Mouse (Mus musculus): Measurements from ENCODE around the gene Lrrc45. TPM values are rescaled to one million over a fixed set of nuclear protein-coding genes. Genes with fewer than 3 reads are reported as not detected.

The Lrrc45 gene
- total and polyA plus RNA-seq, 3 experiments = 11.7 to 31.3 (median 20.3) TPM

- dilution Hi-C loops (cut with MboI; ENCODE audit: extremely low pct_ligation_motif_present, extremely low pct_unique_long_range_greater_than_20kb, low sequenced_read_pairs) (no loop called here), in situ Hi-C loops (cut with MboI; ENCODE audit: low pct_ligation_motif_present, low pct_unique_long_range_greater_than_20kb, low sequenced_read_pairs) (loop anchor here (5.0 kb wide), 1 partner anchor 41 kb away; no protein-coding TSS in a partner anchor)
- H3K36me3 ChIP-seq (replicated peaks in 1 of 2; ENCODE audit: control insufficient read depth in 1 of 2, insufficient read depth in 1 of 2, low read length in 1 of 2) = peaks cover 19 to 42% of the 10 kb centered on the region in 2 experiments
- H3K79me2 ChIP-seq (replicated peaks; ENCODE audit: control insufficient read depth, extremely low read depth, insufficient read depth, poor library complexity, severe bottlenecking) = no peaks in the 10 kb centered on the region
- H3K4me1 ChIP-seq (ENCODE audit: control insufficient read depth in 1 of 2, insufficient read depth in 2 of 2) = peaks cover 8 to 11% of the 10 kb centered on the region in 2 experiments
- H3K9me3 ChIP-seq (replicated peaks; ENCODE audit: low read length) = no peaks in the 10 kb centered on the region
- H3K9ac ChIP-seq (ENCODE audit: insufficient read depth, low read depth) = peak overlapping the region; percentile 34
- DNase-seq (ENCODE audit: extremely low read depth) = no peak
- H3K27ac ChIP-seq (ENCODE audit: insufficient read depth, low read depth) = no peak overlapping the region
- peak overlapping the region; percentile 67 to 93 (median 76) for H3K4me3 ChIP-seq (replicated peaks in 1 of 3; ENCODE audit: low read depth in 2 of 3, low read length in 2 of 3, poor library complexity in 1 of 3)
- peak overlapping the region; percentile 53 for H3K4me2 ChIP-seq (ENCODE audit: insufficient read depth, low read depth, poor library complexity, severe bottlenecking)
- TF ChIP-seq EP300 (IDR thresholded peaks at IDR 0.05; ENCODE audit: low read length) (no peak), USF2 (conservative IDR thresholded peaks at IDR 0.05; ENCODE audit: low read depth, low read length) (no peak), ELF1 (IDR thresholded peaks at IDR 0.05; ENCODE audit: low read depth, low read length) (no peak), POLR2AphosphoS2 (IDR thresholded peaks at IDR 0.05; ENCODE audit: low read depth, low read length) (no peak), ZMIZ1 (IDR thresholded peaks at IDR 0.05; ENCODE audit: low read depth, low read length) (no peak)
- H3K27me3 ChIP-seq (replicated peaks) = peaks cover 28% of the 10 kb centered on the region
Observed at GRCm38 (mm10) chr11:120726243-120727168, 12.8 kb downstream of the Lrrc45 start.

GRCm38 (mm10) chr11:120727169-120727527 lies 13.4 kb downstream of the Lrrc45 start, which contains the start of gene Dcxr:
Dcxr (minus strand) TSS chr11:120727281.
- Histone ChIP-seq H3K4me3 (replicated peaks in 1 of 3; ENCODE audit: low read depth in 2 of 3, low read length in 2 of 3, poor library complexity in 1 of 3) (peak within 1 kb of the TSS; percentile 67 to 93 (median 76)), H3K4me2 (ENCODE audit: insufficient read depth, low read depth, poor library complexity, severe bottlenecking) (peak within 1 kb of the TSS; percentile 53), H3K27me3 (replicated peaks) (peaks cover 31% of the 10 kb centered on the region), H3K27ac (ENCODE audit: insufficient read depth, low read depth) (no peak within 1 kb of the TSS), H3K36me3 (replicated peaks in 1 of 2; ENCODE audit: control insufficient read depth in 1 of 2, insufficient read depth in 1 of 2, low read length in 1 of 2) (peaks cover 15 to 36% of the 10 kb centered on the region in 2 experiments), H3K79me2 (replicated peaks; ENCODE audit: control insufficient read depth, extremely low read depth, insufficient read depth, poor library complexity, severe bottlenecking) (no peaks in the 10 kb centered on the region), H3K4me1 (ENCODE audit: control insufficient read depth in 1 of 2, insufficient read depth in 2 of 2) (peaks cover 8 to 13% of the 10 kb centered on the region in 2 experiments), H3K9me3 (replicated peaks; ENCODE audit: low read length) (no peaks in the 10 kb centered on the region), H3K9ac (ENCODE audit: insufficient read depth, low read depth) (peak within 1 kb of the TSS; percentile 34)
- peak; percentile 93 for DNase-seq (ENCODE audit: extremely low read depth)
- dilution Hi-C loops (cut with MboI; ENCODE audit: extremely low pct_ligation_motif_present, extremely low pct_unique_long_range_greater_than_20kb, low sequenced_read_pairs) = no loop called here
- in situ Hi-C loops (cut with MboI; ENCODE audit: low pct_ligation_motif_present, low pct_unique_long_range_greater_than_20kb, low sequenced_read_pairs) = loop anchor here (5.0 kb wide), 1 partner anchor 40 kb away; no protein-coding TSS in a partner anchor
- TF ChIP-seq POLR2AphosphoS2 (IDR thresholded peaks at IDR 0.05; ENCODE audit: low read depth, low read length) (no peak), MAFK (IDR thresholded peaks at IDR 0.05; ENCODE audit: insufficient replicate concordance, low read length) (no peak), TCF12 (IDR thresholded peaks at IDR 0.05; ENCODE audit: low read depth, low read length) (peak; percentile 27; the same call in 1 of the 2 replicates), RAD21 (IDR thresholded peaks at IDR 0.05; ENCODE audit: low read depth, low read length) (peak; percentile 59), SMC3 (IDR thresholded peaks at IDR 0.05; ENCODE audit: low read depth, low read length) (peak; percentile 54), USF2 (conservative IDR thresholded peaks at IDR 0.05; ENCODE audit: low read depth, low read length) (peak; percentile 31), JUN (IDR thresholded peaks at IDR 0.05; ENCODE audit: insufficient read depth, low read depth, low read length) (no peak), NELFE (IDR thresholded peaks at IDR 0.05; ENCODE audit: low read depth, low read length) (peak; percentile 61; the same call in 1 of the 2 replicates), E2F4 (IDR thresholded peaks at IDR 0.05; ENCODE audit: insufficient replicate concordance, low read depth, low read length) (no peak), MAZ (IDR thresholded peaks at IDR 0.05; ENCODE audit: low read depth, low read length) (peak; percentile 21; the same call in 1 of the 2 replicates), POLR2A (IDR thresholded peaks at IDR 0.05; ENCODE audit: low read depth, low read length) (peak; percentile 85), JUND (conservative IDR thresholded peaks at IDR 0.05; ENCODE audit: low read depth, low read length) (no peak), ZMIZ1 (IDR thresholded peaks at IDR 0.05; ENCODE audit: low read depth, low read length) (peak; percentile 76), ELF1 (IDR thresholded peaks at IDR 0.05; ENCODE audit: low read depth, low read length) (peak; percentile 92), BHLHE40 (IDR thresholded peaks at IDR 0.05; ENCODE audit: low read depth, low read length) (no peak), GABPA (IDR thresholded peaks at IDR 0.05; ENCODE audit: insufficient replicate concordance, low read depth, low read length) (no peak), CTCF (conservative IDR thresholded peaks at IDR 0.05 in 1 of 2, IDR thresholded peaks at IDR 0.05 in 1 of 2; ENCODE audit: low read depth in 2 of 2, low read length in 2 of 2) (peak in 1 of 2 experiments; percentile 78; a peak in 2 of 4 replicates), MXI1 (IDR thresholded peaks at IDR 0.05; ENCODE audit: low read depth, low read length) (peak; percentile 82), EP300 (IDR thresholded peaks at IDR 0.05; ENCODE audit: low read length) (no peak), CHD1 (IDR thresholded peaks at IDR 0.05; ENCODE audit: low read depth, low read length) (no peak), NRF1 (IDR thresholded peaks at IDR 0.05; ENCODE audit: low read depth, low read length) (no peak), MYC (IDR thresholded peaks at IDR 0.05; ENCODE audit: low read depth, low read length) (peak; percentile 80), UBTF (IDR thresholded peaks at IDR 0.05; ENCODE audit: low read depth, low read length) (no peak), CHD2 (IDR thresholded peaks at IDR 0.05; ENCODE audit: low read length) (peak; percentile 52; the same call in 1 of the 2 replicates), PAX5 (IDR thresholded peaks at IDR 0.05; ENCODE audit: low read length) (no peak), ZKSCAN1 (IDR thresholded peaks at IDR 0.05; ENCODE audit: borderline replicate concordance, low read depth, low read length) (no peak), ZNF384 (IDR thresholded peaks at IDR 0.05; ENCODE audit: low read depth, low read length) (no peak), MAX (IDR thresholded peaks at IDR 0.05; ENCODE audit: low read length) (peak; percentile 75), RCOR1 (conservative IDR thresholded peaks at IDR 0.05; ENCODE audit: low read depth, low read length) (no peak), ZC3H11A (IDR thresholded peaks at IDR 0.05; ENCODE audit: low read depth, low read length) (no peak)
